Mouse (Mus musculus) intestine, postnatal 0 days (tissue): ENCODE results near the gene Doc2b. TPM values are rescaled to one million over a fixed set of nuclear protein-coding genes. Genes with fewer than 3 reads are reported as not detected.
"Not testable (repeated sequence)": the region's sequence is repeated elsewhere in the genome, so short reads cannot be mapped to it uniquely, and the experiment has no call there.

Source experiments
- ATAC-seq: fragments of 200-750 bp; cut with Nextera tagmentation; 2 replicates; pipeline ENCODE4 v1.8.0; 2017; ENCODE audit warnings: mild to moderate bottlenecking, moderate TSS enrichment, moderate library complexity
- H3K27ac ChIP-seq: fragments of 300-500 bp; sonication (generic); 2 replicates; pipeline ENCODE4 v1.5.1; 2014; ENCODE audit warnings: mild to moderate bottlenecking, low read depth, low read length, moderate library complexity
- H3K27me3 ChIP-seq: fragments of 300-500 bp; sonication (generic); replicated peaks from 2 replicates; pipeline ENCODE4 v1.6.1; 2014; ENCODE audit warnings: low read length, mixed read lengths; ENCODE audit not compliant: control insufficient read depth, insufficient read depth
- H3K36me3 ChIP-seq: fragments of 300-500 bp; sonication (generic); 2 replicates; pipeline ENCODE4 v1.6.1; 2014; ENCODE audit warnings: mild to moderate bottlenecking, moderate library complexity; ENCODE audit not compliant: control insufficient read depth, insufficient read depth
- H3K4me1 ChIP-seq: fragments of 300-500 bp; sonication (generic); replicated peaks from 2 replicates; pipeline ENCODE4 v1.6.1; 2014; ENCODE audit warnings: antibody characterized with exemption, low read length, mixed read lengths; ENCODE audit not compliant: control insufficient read depth, insufficient read depth
- H3K4me2 ChIP-seq: fragments of 300-500 bp; sonication (generic); replicated peaks from 2 replicates; pipeline ENCODE4 v1.6.1; 2014; ENCODE audit warnings: low read depth, mild to moderate bottlenecking, moderate library complexity
- H3K4me3 ChIP-seq: fragments of 300-500 bp; sonication (generic); 2 replicates; pipeline ENCODE4 v1.5.1; 2014; ENCODE audit warnings: low read depth, low read length
- H3K9ac ChIP-seq: fragments of 300-500 bp; sonication (generic); 2 replicates; pipeline ENCODE4 v1.6.1; 2014; ENCODE audit warnings: mild to moderate bottlenecking, low read depth, low read length
- H3K9me3 ChIP-seq: fragments of 300-500 bp; sonication (generic); 2 replicates; pipeline ENCODE4 v1.6.1; 2016; ENCODE audit warnings: mixed run types; ENCODE audit not compliant: control insufficient read depth
- CTCF ChIP-seq: sonication (generic); IDR thresholded peaks from 2 replicates; pipeline ENCODE4 v1.5.1; 2016; ENCODE audit warnings: low read depth, mild to moderate bottlenecking, control low read depth, antibody characterized with exemption, moderate library complexity
- WGBS: fragments of 180-500 bp; shearing (Covaris S2); extraction: QIAGEN DNeasy Blood & Tissue Kit; methylation state at CpG from one replicate; pipeline ENCODE4 v1.1.7; 2014; 5-methylcytosine and 5-hydroxymethylcytosine counted together
- polyA plus RNA-seq: library from polyadenylated mRNA; unstranded; fragments of >200 nt; fragmentation: Nextera tagmentation; extraction: Ambion mirVana; gene quantifications from 2 replicates; pipeline ENCODE4 v1.2.1, GENCODE M21; 2015

Gene Doc2b
- polyA plus RNA-seq, 1 experiment from 2014 or later, result 0.72 TPM

DNA sequence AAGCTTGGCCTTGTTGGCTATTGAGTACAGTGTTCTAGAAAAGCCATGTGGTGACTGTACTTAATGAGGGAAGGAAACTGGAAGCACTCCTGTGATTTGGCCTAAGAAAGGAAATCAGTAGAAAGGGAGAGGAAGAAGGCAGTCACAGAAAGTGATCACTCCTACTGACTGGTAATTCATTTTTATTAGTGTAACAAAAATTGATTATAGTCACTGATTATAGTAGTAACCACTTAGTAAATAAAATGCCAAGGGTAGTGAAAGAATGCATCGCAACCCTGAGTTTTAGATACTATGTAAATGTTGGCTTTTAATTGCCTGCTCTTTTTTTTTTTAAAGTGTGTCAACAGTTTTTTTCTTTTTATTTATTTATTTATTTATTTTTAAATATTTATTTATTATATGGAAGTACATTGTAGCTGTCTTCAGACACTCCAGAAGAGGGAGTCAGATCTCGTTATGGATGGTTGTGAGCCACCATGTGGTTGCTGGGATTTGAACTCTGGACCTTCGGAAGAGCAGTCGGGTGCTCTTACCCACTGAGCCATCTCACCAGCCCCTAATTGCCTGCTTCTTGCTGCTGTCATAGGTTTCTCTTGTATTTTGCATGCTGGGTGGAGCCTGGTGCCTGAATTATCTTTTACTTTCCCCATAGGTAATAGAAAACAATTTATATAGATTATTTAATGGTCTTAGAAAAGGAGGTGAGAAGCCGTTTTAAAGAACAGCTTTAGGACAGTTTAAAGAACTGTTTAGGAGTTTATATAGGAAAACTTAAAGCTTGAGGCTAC is 60.2 kb downstream of the Doc2b start:
- H3K4me2 ChIP-seq, result peak overlapping the region; percentile 79
- H3K4me3 ChIP-seq, result no peak overlapping the region
- no peak overlapping the region for H3K27ac ChIP-seq
- no peak overlapping the region for H3K9ac ChIP-seq
- peaks cover 4% of the 10 kb centered on the region; the same call in 1 of the 2 replicates for H3K4me1 ChIP-seq
- no peaks in the 10 kb centered on the region for H3K27me3 ChIP-seq
- 41% methylated on average over 5 of the region's 5 CpGs for WGBS
- H3K36me3 ChIP-seq, result no peaks in the 10 kb centered on the region; the same call in 1 of the 2 replicates
- no peak for TF ChIP-seq CTCF
- ATAC-seq, result no peak
- no peaks in the 10 kb centered on the region for H3K9me3 ChIP-seq

DNA sequence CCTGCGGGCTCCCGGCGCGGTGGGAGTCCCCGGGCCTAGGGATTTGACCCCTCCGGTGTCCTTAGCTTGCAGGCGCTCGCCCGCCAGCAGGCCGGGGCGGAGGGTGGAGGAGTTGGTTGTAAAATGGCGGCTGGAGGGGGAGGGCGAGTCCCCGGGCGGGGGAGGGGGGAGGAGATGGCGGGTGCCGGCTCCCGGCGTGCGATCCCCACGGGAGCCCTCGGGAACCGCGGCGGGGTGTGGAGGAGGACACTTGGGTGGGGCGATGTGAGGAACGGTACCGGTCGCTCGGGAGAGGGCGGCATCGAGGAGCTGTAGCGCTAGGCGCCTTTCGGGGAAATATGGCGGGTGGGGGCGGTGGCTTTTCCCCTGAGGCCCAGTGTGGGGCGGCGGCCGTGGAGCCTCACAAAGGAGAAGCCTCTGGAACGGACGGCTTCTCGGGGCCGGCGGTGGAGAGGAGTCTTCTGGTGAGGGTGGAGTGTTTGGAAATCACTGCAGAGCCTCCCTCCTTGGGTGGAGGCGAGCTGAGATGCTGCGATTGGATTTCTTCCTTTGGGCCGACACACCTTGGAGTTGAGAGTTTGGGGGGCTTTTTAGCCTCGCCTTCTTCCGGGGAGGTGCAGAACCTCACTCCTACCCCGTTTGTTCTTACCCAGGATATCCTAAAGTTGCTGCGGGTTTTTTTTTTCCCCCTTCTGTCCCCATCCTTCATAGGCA is 62.5 kb downstream of the Doc2b start:
- ATAC-seq, result peak; percentile 62
- H3K4me1 ChIP-seq, result peaks cover 4% of the 10 kb centered on the region; the same call in 1 of the 2 replicates
- WGBS, result under 1% methylated on average over 51 of the region's 52 CpGs
- peak overlapping the region; percentile 88 for H3K4me2 ChIP-seq
- TF ChIP-seq CTCF, result peak; percentile 27; the same call in 1 of the 2 replicates
- H3K9ac ChIP-seq, result peak overlapping the region; percentile 77
- peak overlapping the region; percentile 98 for H3K4me3 ChIP-seq
- no peaks in the 10 kb centered on the region for H3K9me3 ChIP-seq
- H3K36me3 ChIP-seq, result no peaks in the 10 kb centered on the region
- H3K27me3 ChIP-seq, result no peaks in the 10 kb centered on the region
- peak overlapping the region; percentile 94 for H3K27ac ChIP-seq

DNA sequence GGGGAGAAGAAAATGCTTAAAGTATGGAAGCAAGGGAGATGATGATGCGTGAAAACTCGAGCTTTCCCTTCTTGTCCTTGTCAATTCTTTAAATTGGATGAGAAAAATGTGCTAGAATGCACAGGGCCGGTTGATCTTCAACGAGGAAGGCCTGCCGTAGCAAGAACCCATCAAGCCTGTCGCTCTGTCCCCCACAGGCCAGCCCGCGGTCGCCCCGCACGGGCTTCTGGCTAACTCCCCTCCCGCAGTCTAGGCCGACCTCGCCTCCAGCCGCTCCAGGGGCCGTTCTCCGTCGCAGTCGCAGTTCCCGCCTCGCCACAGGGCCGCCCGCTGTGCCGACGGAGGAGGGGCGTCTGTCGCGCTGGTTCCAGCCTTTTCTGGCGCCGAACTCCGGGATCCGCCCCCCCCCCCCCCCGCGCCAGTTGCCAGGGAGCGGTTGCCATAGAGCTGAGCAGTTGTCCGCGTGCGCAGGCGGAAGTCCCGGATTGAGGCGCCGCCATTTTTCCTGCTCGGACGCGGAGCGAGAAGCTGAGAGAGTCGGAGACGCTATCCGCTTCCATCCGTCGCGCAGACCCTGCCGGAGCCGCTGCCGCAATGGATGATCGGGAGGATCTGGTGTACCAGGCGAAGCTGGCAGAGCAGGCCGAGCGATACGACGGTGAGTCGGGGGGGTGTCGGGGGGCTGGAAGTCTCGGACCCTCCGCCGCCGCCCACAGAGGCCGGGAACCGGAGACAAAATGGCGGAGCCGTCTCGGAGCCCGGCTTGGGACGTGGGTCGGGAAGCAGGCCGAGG is 63.2 kb downstream of the Doc2b start, which contains the start of gene Ywhae:
Ywhae (plus strand) TSS at position 436 of the 793 bp plus-strand sequence.
- 1% methylated on average over 72 of the region's 76 CpGs for WGBS
- Histone ChIP-seq H3K4me1 (peaks cover 4% of the 10 kb centered on the region; the same call in 1 of the 2 replicates), H3K4me3 (peak within 1 kb of the TSS; percentile 98), H3K27ac (peak within 1 kb of the TSS; percentile 94), H3K4me2 (peak within 1 kb of the TSS; percentile 88), H3K36me3 (no peaks in the 10 kb centered on the region), H3K27me3 (no peaks in the 10 kb centered on the region), H3K9ac (peak within 1 kb of the TSS; percentile 77), H3K9me3 (no peaks in the 10 kb centered on the region)
- TF ChIP-seq CTCF, result no peak
- ATAC-seq, result peak; percentile 89

DNA sequence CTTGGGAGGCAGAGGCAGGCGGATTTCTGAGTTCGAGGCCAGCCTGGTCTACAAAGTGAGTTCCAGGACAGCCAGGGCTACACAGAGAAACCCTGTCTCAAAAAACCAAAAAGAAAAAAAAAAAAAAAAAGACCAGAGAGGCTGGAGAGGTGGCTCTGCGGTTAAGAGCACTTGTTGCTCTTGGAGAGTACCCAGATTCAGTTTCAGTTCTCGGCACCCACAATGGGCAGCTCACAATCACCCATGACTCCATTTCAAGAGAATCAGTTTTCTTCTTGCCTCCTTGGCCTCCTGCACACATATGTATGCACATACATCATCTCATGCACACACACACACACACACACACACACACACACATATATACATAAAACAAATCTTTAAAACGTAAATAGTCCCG is 68.2 kb downstream of the Doc2b start:
- not testable (repeated sequence) for H3K4me3 ChIP-seq, H3K9me3 ChIP-seq, H3K36me3 ChIP-seq, H3K4me1 ChIP-seq, H3K4me2 ChIP-seq, H3K27me3 ChIP-seq, H3K9ac ChIP-seq, ATAC-seq, H3K27ac ChIP-seq
- 83% methylated on average over 6 of the region's 6 CpGs for WGBS

DNA sequence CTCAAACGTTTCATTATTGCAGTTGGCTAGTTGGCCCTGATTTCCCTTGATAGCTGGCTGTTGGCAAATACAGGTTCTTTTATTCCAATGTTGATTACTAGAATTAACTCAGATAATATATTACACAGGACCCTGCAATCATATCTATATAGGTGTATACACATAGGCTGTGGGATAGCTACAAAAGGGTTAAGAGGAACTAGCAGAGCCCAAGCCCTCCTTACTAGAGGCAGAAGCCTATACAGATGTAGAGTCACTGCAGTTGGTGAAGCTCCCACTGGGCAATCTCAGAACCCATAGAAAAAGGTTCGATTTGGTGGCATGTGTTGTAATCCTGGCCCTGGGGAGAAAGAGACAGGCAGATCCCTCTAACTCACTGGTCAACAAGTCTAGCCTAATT is 68.7 kb downstream of the Doc2b start:
- Histone ChIP-seq H3K4me1 (no peaks in the 10 kb centered on the region), H3K9me3 (no peaks in the 10 kb centered on the region), H3K9ac (no peak overlapping the region), H3K36me3 (no peaks in the 10 kb centered on the region), H3K4me2 (no peak overlapping the region), H3K4me3 (no peak overlapping the region), H3K27me3 (no peaks in the 10 kb centered on the region), H3K27ac (no peak overlapping the region)
- WGBS, result 62% methylated on average over 2 of the region's 2 CpGs
- TF ChIP-seq CTCF, result no peak
- no peak for ATAC-seq

DNA sequence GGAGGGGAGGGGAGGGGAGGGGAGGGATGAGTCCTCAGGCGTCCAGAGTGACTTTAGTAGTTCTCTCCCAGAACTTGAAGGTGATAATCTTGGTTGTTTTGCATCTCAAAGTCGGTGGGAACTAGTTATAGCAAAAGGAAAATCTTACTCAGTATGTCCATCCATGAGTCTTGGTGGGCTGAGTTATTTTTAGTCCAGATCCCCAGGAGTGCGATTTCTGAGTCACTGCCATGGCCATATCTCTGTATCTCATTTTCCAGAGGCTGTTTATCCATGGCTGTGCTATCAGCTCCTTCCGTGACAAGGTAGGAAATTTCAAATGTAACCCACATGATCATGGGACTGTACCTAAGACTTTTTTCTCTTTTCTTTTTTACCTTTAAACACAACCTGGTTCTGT is 73.5 kb downstream of the Doc2b start:
- Histone ChIP-seq H3K4me3 (no peak overlapping the region), H3K9ac (no peak overlapping the region), H3K4me1 (no peaks in the 10 kb centered on the region), H3K36me3 (no peaks in the 10 kb centered on the region), H3K27ac (no peak overlapping the region), H3K27me3 (no peaks in the 10 kb centered on the region), H3K4me2 (no peak overlapping the region), H3K9me3 (no peaks in the 10 kb centered on the region)
- 48% methylated on average over 4 of the region's 4 CpGs for WGBS
- TF ChIP-seq CTCF, result no peak
- ATAC-seq, result no peak

Other genes starting within 250 kb of the Doc2b start
- gene Pitpna, start 208.0 kb downstream of the Doc2b start, polyA plus RNA-seq, result 160 and 161 TPM in 2 replicates
- 20.6 and 23.8 TPM in 2 replicates for gene Inpp5k, start 165.1 kb downstream of the Doc2b start, polyA plus RNA-seq
- 27.7 and 28.3 TPM in 2 replicates for gene Myo1c, start 145.5 kb downstream of the Doc2b start, polyA plus RNA-seq
- gene Crk, start 116.8 kb downstream of the Doc2b start, polyA plus RNA-seq, result 64.8 and 64.9 TPM in 2 replicates
- 365 and 373 TPM in 2 replicates for gene Ywhae, start 63.2 kb downstream of the Doc2b start, polyA plus RNA-seq
- 10.5 and 12.9 TPM in 2 replicates for gene Rph3al, start 142.4 kb upstream of the Doc2b start, polyA plus RNA-seq
- 0.17 TPM in 1 of 2 replicates, not detected in the other for gene 1700016K19Rik, start 203.9 kb upstream of the Doc2b start, polyA plus RNA-seq
- gene Rflnb, start 231.7 kb upstream of the Doc2b start, polyA plus RNA-seq, result 24.2 and 26.8 TPM in 2 replicates